Mouse (Mus musculus) liver, embryonic 12.5 days (tissue): ENCODE results near the gene Hectd4. TPM values are rescaled to one million over a fixed set of nuclear protein-coding genes. Genes with fewer than 3 reads are reported as not detected.
"Not testable (repeated sequence)": the region's sequence is repeated elsewhere in the genome, so short reads cannot be mapped to it uniquely, and the experiment has no call there.

Source experiments
- ATAC-seq: fragments of 200-750 bp; cut with Nextera tagmentation; 2 replicates; pipeline ENCODE4 v1.8.0; 2017; ENCODE audit warnings: moderate number of reproducible peaks, mild to moderate bottlenecking, moderate library complexity
- H3K27ac ChIP-seq: fragments of 300-500 bp; sonication (generic); 2 replicates; pipeline ENCODE4 v1.5.1; 2016; ENCODE audit warnings: mild to moderate bottlenecking
- H3K27me3 ChIP-seq: fragments of 300-500 bp; sonication (generic); replicated peaks from 2 replicates; pipeline ENCODE4 v1.6.1; 2016; ENCODE audit warnings: mild to moderate bottlenecking, moderate library complexity
- H3K36me3 ChIP-seq: fragments of 300-500 bp; sonication (generic); 2 replicates; pipeline ENCODE4 v1.6.1; 2016; ENCODE audit warnings: mild to moderate bottlenecking, moderate library complexity
- H3K4me1 ChIP-seq: fragments of 300-500 bp; sonication (generic); 2 replicates; pipeline ENCODE4 v1.6.1; 2016
- H3K4me2 ChIP-seq: fragments of 300-500 bp; sonication (generic); 2 replicates; pipeline ENCODE4 v1.6.1; 2016; ENCODE audit warnings: mild to moderate bottlenecking, moderate library complexity
- H3K4me3 ChIP-seq: fragments of 300-500 bp; sonication (generic); 2 replicates; pipeline ENCODE4 v1.5.1; 2016; ENCODE audit warnings: mild to moderate bottlenecking, moderate library complexity
- H3K9ac ChIP-seq: fragments of 300-500 bp; sonication (generic); 2 replicates; pipeline ENCODE4 v1.6.1; 2016; ENCODE audit warnings: mild to moderate bottlenecking, moderate library complexity
- H3K9me3 ChIP-seq: fragments of 300-500 bp; sonication (generic); replicated peaks from 2 replicates; pipeline ENCODE4 v1.6.1; 2016; ENCODE audit warnings: mild to moderate bottlenecking, moderate library complexity
- WGBS: fragments of 180-500 bp; shearing (Covaris S2); methylation state at CpG from one replicate; pipeline ENCODE4 v1.1.7; 2016; ENCODE audit not compliant: insufficient replicate concordance; 5-methylcytosine and 5-hydroxymethylcytosine counted together
- polyA plus RNA-seq: library from polyadenylated mRNA; unstranded; fragments of >200 nt; fragmentation: Nextera tagmentation; extraction: Ambion mirVana; gene quantifications from 2 replicates; pipeline ENCODE4 v1.2.1, GENCODE M21; 2016

The Hectd4 gene
- polyA plus RNA-seq, 1 experiment from 2014 or later: 13.3 TPM

DNA sequence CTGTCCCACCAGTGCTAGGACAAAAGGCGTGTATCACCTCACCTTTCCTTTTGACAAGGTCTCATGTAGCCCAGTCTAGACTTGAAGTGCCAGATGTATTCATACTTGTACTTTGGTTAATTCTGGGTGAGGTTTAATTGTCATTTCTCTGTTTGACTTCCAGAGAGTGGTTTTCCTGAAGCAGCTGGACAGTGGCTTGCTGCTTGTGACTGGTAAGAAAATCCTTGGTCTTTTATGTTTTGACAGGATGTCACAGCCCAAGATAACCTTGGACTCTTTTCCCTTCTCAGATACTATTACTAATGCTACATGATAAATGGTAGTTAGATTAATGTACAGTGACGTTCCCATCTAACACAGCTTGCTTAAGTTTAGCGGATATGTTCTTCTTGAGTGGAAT, 13.0 kb upstream of the Hectd4 start:
- Histone ChIP-seq H3K4me2 (peak overlapping the region; percentile 82), H3K27ac (peak overlapping the region; percentile 81)

DNA sequence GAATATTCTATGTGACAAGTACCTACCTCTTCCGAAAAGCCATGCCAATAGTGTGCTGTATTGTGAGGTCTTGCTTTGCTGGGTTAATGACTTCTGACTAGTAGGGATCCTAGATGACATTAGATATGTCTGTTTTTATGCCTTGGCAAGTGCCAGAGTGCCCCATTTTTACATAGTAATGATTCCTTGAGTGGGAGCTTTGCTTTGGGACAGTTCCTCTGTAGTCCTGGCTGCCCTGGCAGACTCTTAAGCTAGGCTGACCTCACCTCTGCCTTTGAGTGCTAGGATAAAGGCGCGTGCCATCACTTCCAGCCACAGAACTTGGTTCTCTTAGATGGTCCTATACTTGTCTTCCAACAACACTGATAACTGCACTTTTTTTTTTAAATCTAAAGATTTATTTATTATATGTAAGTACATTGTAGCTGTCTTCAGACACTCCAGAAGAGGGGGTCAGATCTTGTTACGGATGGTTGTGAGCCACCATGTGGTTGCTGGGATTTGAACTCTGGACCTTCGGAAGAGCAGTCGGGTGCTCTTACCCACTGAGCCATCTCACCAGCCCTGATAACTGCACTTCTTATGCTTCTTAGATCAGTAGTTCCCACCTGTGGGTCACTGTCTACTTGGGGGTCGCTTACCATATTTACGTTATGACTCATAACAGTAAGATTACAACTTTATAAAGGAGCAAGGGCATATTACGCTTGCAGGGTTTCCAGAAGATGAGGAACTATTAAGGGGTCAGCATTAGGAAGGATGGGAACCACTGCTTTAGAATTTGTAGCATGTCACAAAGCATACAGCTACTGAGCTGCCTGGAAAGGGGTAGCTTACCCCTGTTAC, 10.0 kb upstream of the Hectd4 start:
- Histone ChIP-seq H3K4me3 (no peak overlapping the region), H3K4me2 (no peak overlapping the region), H3K9ac (no peak overlapping the region), H3K36me3 (peaks cover 80% of the 10 kb centered on the region), H3K27ac (0 out of 2 replicates have a peak overlapping the region, but pooled peaks have one; percentile 10), H3K27me3 (no peaks in the 10 kb centered on the region), H3K9me3 (no peaks in the 10 kb centered on the region), H3K4me1 (peaks cover 41% of the 10 kb centered on the region)
- 83% methylated on average over 9 of the region's 9 CpGs for WGBS
- ATAC-seq: no peak

More for the DNA sequence above, 13.0 kb upstream of the Hectd4 start:
- WGBS: 75% methylated on average over 3 of the region's 3 CpGs
- H3K9me3 ChIP-seq: no peaks in the 10 kb centered on the region
- peaks cover 41% of the 10 kb centered on the region for H3K4me1 ChIP-seq
- H3K27me3 ChIP-seq: no peaks in the 10 kb centered on the region
- ATAC-seq: no peak
- H3K9ac ChIP-seq: peak overlapping the region; percentile 98
- peaks cover 67% of the 10 kb centered on the region for H3K36me3 ChIP-seq
- H3K4me3 ChIP-seq: peak overlapping the region; percentile 98

GRCm38 (mm10) chr5:121210601-121210924, 9.5 kb upstream of the Hectd4 start:
- peaks cover 78% of the 10 kb centered on the region for H3K36me3 ChIP-seq
- H3K9me3 ChIP-seq: no peaks in the 10 kb centered on the region
- H3K27me3 ChIP-seq: no peaks in the 10 kb centered on the region
- no peak for ATAC-seq
- 78% methylated on average over 1 of the region's 1 CpGs for WGBS
- H3K4me3 ChIP-seq: no peak overlapping the region
- no peak overlapping the region for H3K9ac ChIP-seq
- no peak overlapping the region for H3K4me2 ChIP-seq
- peak overlapping the region; percentile 10 for H3K27ac ChIP-seq
- H3K4me1 ChIP-seq: peaks cover 44% of the 10 kb centered on the region

- Histone ChIP-seq H3K4me1 (peaks cover 42% of the 10 kb centered on the region), H3K4me2 (no peak overlapping the region), H3K27ac (no peak overlapping the region), H3K9me3 (no peaks in the 10 kb centered on the region), H3K4me3 (no peak overlapping the region), H3K36me3 (peaks cover 62% of the 10 kb centered on the region), H3K27me3 (no peaks in the 10 kb centered on the region), H3K9ac (no peak overlapping the region)
- no peak for ATAC-seq
- whole genome bisulfite sequencing: 87% methylated on average over 6 of the region's 6 CpGs
These were observed 7.9 kb upstream of the Hectd4 start for GRCm38 (mm10) chr5:121212108-121212507.

- no peak for ATAC-seq
- Histone ChIP-seq H3K4me1 (peaks cover 49% of the 10 kb centered on the region), H3K9ac (peak overlapping the region; percentile 44), H3K4me2 (no peak overlapping the region), H3K27me3 (no peaks in the 10 kb centered on the region), H3K36me3 (peaks cover 36% of the 10 kb centered on the region), H3K9me3 (no peaks in the 10 kb centered on the region), H3K4me3 (no peak overlapping the region), H3K27ac (peak overlapping the region; percentile 99)
- 52% methylated on average over 7 of the region's 7 CpGs for WGBS
These were observed 5.3 kb upstream of the Hectd4 start for GRCm38 (mm10) chr5:121214707-121215106.

DNA sequence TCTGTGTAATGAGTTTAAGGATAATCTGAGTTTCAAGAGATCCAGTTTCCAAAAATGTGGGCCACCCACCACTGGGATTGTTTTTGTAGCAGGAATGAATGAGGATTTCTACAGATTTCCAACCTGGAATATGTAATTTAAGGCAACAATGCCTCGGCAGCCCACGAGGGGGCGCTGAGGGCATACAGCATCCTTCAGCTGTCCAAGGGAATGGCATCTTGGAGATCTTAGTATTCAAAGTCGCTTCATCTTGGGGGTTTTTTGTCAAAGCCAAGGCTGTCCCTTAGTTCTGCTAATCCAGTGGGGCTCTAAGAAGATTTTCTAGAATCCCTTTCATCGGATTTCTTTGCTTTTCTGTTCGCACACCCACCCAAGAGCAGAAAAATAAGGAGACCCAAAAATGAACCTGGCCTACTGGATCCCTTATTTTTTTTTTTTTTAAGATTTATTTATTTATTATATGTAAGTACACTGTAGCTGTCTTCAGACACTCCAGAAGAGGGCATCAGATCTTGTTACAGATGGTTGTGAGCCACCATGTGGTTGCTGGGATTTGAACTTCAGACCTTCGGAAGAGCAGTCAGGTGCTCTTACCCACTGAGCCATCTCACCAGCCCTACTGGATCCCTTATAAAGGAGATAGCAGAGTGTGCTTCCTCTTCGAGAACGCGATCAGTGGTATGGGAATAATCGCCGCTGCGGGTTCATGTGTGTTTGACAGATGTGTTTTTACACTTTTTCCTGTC, 4.5 kb upstream of the Hectd4 start:
- Histone ChIP-seq H3K9me3 (no peaks in the 10 kb centered on the region), H3K36me3 (peaks cover 28% of the 10 kb centered on the region), H3K4me1 (peaks cover 51% of the 10 kb centered on the region), H3K4me2 (peak overlapping the region; percentile 60), H3K4me3 (no peak overlapping the region), H3K27me3 (no peaks in the 10 kb centered on the region), H3K9ac (peak overlapping the region; percentile 69), H3K27ac (peak overlapping the region; percentile 99)
- no peak; the same call in 1 of the 2 replicates for ATAC-seq
- 14% methylated on average over 13 of the region's 13 CpGs for WGBS

DNA sequence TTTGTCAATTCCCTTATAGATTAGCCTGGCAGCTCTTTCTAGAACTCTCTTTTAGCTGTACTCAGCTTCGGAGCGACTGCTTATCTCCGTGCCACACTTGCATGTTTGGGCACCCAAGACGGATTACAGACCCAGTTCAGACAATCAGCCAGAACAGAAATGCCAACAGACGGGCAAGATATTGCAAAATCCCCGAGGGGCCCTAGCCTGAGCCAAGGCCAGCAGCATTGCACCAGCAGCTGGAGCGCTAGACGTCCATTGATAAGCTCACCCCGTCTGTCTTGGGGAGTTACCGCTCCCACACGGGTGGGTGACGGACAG, 3.9 kb upstream of the Hectd4 start:
- 16% methylated on average over 12 of the region's 12 CpGs for whole genome bisulfite sequencing
- peaks cover 22% of the 10 kb centered on the region for H3K36me3 ChIP-seq
- H3K27ac ChIP-seq: peak overlapping the region; percentile 99
- H3K4me1 ChIP-seq: peaks cover 51% of the 10 kb centered on the region
- ATAC-seq: peak; percentile 91
- no peaks in the 10 kb centered on the region for H3K27me3 ChIP-seq
- H3K9me3 ChIP-seq: no peaks in the 10 kb centered on the region
- peak overlapping the region; percentile 60 for H3K4me2 ChIP-seq
- peak overlapping the region; percentile 69 for H3K9ac ChIP-seq
- peak overlapping the region; percentile 13; the same call in 1 of the 2 replicates for H3K4me3 ChIP-seq

- peaks cover 16% of the 10 kb centered on the region for H3K36me3 ChIP-seq
- H3K9me3 ChIP-seq, ATAC-seq, H3K27me3 ChIP-seq: not testable (repeated sequence)
- H3K9ac ChIP-seq: peak overlapping the region; percentile 69
- H3K27ac ChIP-seq: peak overlapping the region; percentile 99
- H3K4me2 ChIP-seq: peak overlapping the region; percentile 60
- peak overlapping the region; percentile 13; the same call in 1 of the 2 replicates for H3K4me3 ChIP-seq
- 72% methylated on average over 9 of the region's 9 CpGs for WGBS
- peaks cover 58% of the 10 kb centered on the region for H3K4me1 ChIP-seq
These were observed 3.3 kb upstream of the Hectd4 start for GRCm38 (mm10) chr5:121216584-121217312.

DNA sequence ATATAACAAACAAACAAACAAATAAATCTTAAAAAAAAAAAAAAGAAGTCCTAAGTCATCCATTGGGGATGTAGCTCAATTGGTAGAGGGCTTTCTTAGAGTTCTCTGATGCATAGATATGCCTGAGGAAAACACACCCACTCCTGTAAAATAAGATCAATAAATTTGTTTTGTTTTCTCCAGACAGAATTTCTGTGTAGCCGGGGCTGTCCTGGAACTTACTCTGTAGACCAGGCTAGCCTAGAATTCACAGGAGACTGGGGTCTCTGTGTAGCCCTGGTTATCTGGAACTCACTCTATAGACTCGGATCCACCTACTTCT, 2.7 kb upstream of the Hectd4 start:
- 75% methylated on average over 2 of the region's 2 CpGs for WGBS
- no peaks in the 10 kb centered on the region for H3K27me3 ChIP-seq
- peak overlapping the region; percentile 99 for H3K27ac ChIP-seq
- peaks cover 10% of the 10 kb centered on the region for H3K36me3 ChIP-seq
- no peak for ATAC-seq
- H3K4me1 ChIP-seq: peaks cover 61% of the 10 kb centered on the region
- H3K9me3 ChIP-seq: no peaks in the 10 kb centered on the region
- no peak overlapping the region; the same call in 1 of the 2 replicates for H3K9ac ChIP-seq
- H3K4me2 ChIP-seq: no peak overlapping the region
- H3K4me3 ChIP-seq: no peak overlapping the region

GRCm38 (mm10) chr5:121219190-121219589, 829 bp upstream of the Hectd4 start:
- H3K27ac ChIP-seq: peak overlapping the region; percentile 98
- no peaks in the 10 kb centered on the region for H3K27me3 ChIP-seq
- H3K4me3 ChIP-seq: peak overlapping the region; percentile 97; the same call in 1 of the 2 replicates
- no peaks in the 10 kb centered on the region for H3K36me3 ChIP-seq
- no peaks in the 10 kb centered on the region for H3K9me3 ChIP-seq
- WGBS: 88% methylated on average over 1 of the region's 1 CpGs
- no peak for ATAC-seq
- H3K9ac ChIP-seq: peak overlapping the region; percentile 99; the same call in 1 of the 2 replicates
- H3K4me1 ChIP-seq: peaks cover 73% of the 10 kb centered on the region
- H3K4me2 ChIP-seq: peak overlapping the region; percentile 80

DNA sequence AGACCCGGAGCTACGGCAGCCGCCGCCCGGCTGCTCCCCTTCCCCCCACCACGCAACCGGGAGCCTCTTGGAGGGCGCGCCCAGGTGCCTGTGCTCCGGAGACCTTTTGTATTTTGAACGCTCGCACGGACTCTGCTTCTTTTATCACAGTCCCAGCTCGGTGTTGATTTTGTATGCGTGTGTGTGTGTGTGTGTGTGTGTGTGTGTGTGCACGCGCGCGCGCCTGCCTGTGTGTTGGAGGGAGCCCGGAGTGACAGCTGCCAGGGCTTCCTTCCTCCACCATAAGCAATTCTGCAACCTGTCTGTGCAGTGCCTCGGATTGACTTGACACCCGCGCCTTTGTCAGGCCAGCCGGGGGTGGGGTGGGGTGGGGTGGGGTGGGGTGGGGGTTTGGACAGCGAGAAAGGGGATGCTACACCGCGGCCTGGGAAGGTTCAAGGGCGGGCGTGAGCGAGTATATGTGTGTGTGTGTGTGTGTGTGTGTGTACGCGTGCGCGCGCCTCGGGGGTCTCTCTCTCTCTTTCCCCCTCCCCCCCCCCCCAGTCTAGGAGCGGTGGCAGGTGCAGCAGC, 798 bp downstream of the Hectd4 start:
- peak overlapping the region; percentile 97 for H3K4me3 ChIP-seq
- no peaks in the 10 kb centered on the region for H3K27me3 ChIP-seq
- no peaks in the 10 kb centered on the region for H3K9me3 ChIP-seq
- under 1% methylated on average over 30 of the region's 38 CpGs for WGBS
- ATAC-seq: peak; percentile 35
- H3K4me1 ChIP-seq: peaks cover 73% of the 10 kb centered on the region
- H3K9ac ChIP-seq: peak overlapping the region; percentile 99
- H3K4me2 ChIP-seq: peak overlapping the region; percentile 80
- peak overlapping the region; percentile 98 for H3K27ac ChIP-seq
- H3K36me3 ChIP-seq: peaks cover 6% of the 10 kb centered on the region
